Mouse (Mus musculus) granulocyte monocyte progenitor cell, adult 5-6 weeks (primary cell): ENCODE measurements around the gene Cux2. TPM values are rescaled to one million over a fixed set of nuclear protein-coding genes. Genes with fewer than 3 reads are reported as not detected.

Source experiments
- ATAC-seq: replicated peaks from 2 replicates; pipeline ENCODE4 v1.8.0; 2016; ENCODE audit warnings: mild to moderate bottlenecking, moderate TSS enrichment, inconsistent platforms; ENCODE audit not compliant: poor library complexity, severe bottlenecking
- total RNA-seq, 2 experiments: library from RNA; stranded (forward) in 1 of 2; stranded (reverse) in 1 of 2; fragments of 200-712, 200-1000 nt in 1 of 2; fragments of >200 nt in 1 of 2; fragmentation: Nextera tagmentation in 1 of 2; gene quantifications; 2 replicates each; pipeline ENCODE4 v1.2.3; 2014 to 2017

Gene Cux2
- total RNA-seq, 2 experiments from 2014 or later: 1.9 TPM; not detected in 1

GRCm38 (mm10) chr5:122060767-122061333 is 10.9 kb upstream of the Cux2 start:
- peak; percentile 15; the same call in 1 of the 2 replicates for ATAC-seq

- peak; percentile 49; the same call in 1 of the 2 replicates for ATAC-seq
Observed at GRCm38 (mm10) chr5:122059060-122060017, 9.4 kb upstream of the Cux2 start.

- ATAC-seq: no peak
Observed at GRCm38 (mm10) chr5:122057622-122058021, 7.7 kb upstream of the Cux2 start.

GRCm38 (mm10) chr5:122056557-122056956 is 6.7 kb upstream of the Cux2 start:
- no peak for ATAC-seq

DNA sequence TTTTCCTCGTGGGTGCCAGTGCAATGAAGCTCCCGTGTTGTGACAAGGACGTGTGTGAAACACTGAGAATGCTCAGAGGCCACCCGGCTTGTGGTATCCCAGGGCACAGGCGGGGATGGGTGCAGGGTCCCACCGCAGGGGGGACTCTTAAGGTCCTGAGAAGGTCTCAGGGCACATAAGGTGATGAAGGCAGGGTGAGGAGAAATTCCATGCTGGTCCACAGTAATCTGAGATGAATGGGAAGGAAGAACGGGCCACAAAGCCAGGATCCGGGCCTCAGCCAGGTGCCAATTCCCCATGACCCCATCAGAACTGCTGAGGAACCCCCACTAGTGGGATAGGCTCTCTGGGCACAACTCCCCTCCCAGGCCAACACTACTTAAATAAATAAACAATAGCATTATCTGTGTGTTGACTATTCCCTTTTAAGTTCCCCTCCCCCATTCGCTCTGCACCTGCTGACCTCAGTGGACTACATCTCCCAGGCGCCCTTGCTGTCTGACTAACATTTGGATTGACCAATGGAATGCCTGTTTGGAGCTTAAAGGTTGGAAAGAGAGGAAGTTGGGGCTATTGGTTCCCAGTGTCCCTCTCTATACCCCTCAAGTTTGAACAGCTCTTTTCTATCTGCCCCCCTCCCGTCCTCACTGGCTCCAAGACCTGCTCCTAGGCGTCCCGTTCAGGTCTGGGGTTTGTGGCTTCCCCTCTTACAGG is 4.4 kb upstream of the Cux2 start:
- ATAC-seq: peak; percentile 42

DNA sequence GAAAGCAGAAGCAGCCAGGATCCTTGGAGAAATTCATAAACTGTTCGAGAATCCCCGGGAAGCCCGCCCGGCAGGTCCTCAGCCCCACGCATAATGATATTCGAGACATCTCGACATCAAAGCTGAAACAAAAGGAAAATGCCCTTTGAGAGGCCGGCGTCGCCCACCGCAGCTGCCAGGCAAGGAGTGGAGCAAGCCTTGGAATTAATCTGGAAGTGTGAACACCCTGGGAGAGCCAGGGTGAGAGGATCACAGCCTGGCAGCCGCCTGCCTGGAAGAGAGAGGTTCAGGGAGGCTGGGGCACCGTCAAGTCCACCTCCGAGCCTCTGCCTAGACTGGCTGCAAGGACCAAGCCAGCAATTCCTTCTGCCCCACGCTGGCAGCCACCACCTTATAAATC is 3.7 kb upstream of the Cux2 start:
- ATAC-seq: no peak

DNA sequence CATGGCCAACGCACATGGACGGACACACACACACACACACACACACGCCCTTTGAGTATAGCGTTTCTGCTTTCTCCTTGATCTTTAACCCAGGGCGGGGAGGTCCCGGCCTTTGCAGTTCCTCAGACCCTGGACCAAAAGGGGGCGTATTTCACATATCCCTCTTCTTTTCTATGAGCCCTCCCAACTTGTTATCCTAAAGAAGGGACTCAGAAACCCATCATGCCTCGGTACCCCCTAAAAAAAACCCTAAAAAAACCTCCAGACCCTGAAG is 867 bp upstream of the Cux2 start:
- ATAC-seq: no peak

- ATAC-seq: no peak
Observed at GRCm38 (mm10) chr5:122049664-122050016, 262 bp downstream of the Cux2 start.

DNA sequence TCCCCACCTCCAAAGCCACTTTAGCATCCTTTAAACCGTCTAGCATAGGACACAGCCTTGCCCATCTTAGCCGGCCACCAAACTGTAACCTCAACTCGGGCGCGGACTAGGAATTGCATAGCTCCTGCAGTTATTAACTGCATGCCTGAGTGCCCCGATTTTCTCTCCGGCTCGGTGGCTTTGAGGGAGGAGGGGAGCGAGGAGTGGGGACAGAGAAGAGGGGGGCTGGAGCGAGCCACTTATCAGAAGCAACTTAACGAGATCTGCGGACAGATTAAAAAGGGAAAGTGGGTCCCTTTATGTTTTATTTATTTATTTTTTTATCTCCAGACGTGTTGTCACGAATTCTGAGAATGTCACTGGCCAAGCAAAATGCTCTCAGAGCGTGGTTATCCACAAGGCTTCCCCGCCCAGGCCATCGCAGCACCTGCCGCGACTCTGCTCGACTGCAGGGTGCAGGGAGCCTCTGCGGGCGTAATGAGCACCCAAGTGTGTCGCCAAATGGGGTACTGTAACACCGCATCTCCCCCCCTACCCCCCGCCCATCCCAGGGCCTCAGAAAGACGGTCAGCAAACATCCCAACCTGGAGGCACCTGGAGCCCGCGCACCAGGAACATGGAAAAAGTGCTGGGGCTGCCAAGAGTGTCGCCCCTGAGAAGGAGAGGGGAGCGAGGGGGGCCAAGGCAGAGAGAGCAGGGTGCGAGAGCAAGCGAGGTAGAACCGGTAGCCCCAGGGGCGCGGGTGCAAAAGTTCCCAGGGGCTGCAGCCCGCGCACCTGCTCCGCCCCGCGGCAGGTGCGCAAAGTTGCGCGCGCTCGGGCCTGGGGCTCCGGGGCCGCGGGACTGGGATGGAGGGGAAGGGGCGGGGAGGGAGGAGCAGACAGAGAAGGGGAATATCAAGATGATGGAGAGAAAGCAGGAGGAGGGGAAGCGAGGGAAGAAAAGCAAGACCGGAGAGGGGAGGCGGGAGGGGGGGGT is 927 bp downstream of the Cux2 start:
- no peak for ATAC-seq

- no peak for ATAC-seq
Observed at GRCm38 (mm10) chr5:122048252-122048651, 1.6 kb downstream of the Cux2 start.

GRCm38 (mm10) chr5:122047791-122048190 is 2.1 kb downstream of the Cux2 start:
- ATAC-seq: no peak

GRCm38 (mm10) chr5:122043567-122043966 is 6.3 kb downstream of the Cux2 start:
- no peak for ATAC-seq

DNA sequence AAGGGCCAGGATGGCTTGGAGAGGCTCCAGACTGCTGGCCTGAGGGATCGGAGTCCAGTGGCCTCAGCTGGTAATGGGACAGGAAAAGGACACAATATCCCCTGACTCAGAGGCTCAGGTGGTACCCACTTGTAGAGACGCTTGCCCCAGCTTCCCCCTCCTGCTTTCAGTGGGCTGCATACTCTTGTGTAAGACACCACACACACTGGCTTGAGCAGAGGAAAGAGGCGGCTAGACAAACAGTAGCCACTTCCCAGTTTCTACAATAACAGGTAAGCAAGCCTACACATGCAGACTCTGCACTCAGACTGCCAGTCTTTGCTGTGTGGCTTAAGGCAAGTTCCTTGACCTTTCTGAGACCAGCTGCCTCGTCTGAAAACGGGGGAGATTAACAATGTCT is 14.6 kb downstream of the Cux2 start:
- ATAC-seq: peak; percentile 98

GRCm38 (mm10) chr5:122033167-122033478 is 16.8 kb downstream of the Cux2 start:
- ATAC-seq: no peak

DNA sequence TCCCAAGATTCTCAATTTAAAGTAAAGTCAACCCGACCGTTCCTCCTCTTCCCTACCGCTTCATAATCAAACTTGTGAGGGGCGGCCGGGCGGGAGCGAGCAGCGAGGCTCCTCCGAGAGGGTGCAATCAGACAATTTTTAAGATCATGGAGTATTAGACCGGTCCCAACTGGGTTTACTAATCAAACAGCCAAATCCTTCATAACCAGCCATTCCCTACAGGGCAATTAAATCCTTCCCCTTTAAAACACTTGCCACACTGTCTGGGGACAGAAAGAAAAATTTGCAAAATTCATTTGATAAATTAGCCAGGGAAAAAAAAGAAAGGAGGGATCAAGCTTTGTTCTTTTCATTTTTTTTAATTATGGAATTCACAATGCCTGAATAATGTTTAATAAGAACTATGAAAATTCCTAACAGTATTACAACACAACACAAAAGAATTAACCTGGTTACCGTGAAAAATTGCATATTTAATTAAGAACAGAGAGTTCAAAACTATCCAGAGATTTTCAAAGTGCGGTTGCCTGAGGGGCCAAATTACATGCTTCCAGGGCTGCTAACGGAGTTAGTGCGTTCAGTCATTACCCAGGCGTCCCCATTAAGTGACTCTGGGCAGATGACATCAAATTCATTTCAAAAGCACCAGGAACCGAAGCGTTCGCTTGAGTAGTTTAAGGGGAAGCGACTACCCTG is 17.3 kb downstream of the Cux2 start:
- no peak for ATAC-seq

GRCm38 (mm10) chr5:122031146-122031545 is 18.8 kb downstream of the Cux2 start:
- no peak for ATAC-seq

DNA sequence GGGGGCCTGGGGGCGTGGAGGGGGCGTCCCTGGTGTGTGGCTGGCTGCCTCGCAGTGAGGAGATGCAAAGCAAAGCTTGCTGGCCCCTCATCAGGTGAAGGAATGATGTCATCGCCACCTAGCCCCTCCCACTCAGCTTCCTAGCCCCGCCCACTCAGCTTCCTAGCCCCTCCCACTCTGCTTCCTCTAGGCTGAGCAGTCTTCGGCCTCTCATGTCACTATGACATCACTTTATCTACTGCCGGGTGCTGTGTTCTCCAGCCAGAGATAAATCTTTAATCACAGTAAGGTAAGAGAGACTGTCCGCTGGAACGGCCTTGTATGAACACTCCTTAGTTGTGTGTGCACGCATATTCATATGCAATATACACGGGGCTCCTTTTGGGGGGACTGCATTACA is 19.3 kb downstream of the Cux2 start:
- no peak for ATAC-seq

DNA sequence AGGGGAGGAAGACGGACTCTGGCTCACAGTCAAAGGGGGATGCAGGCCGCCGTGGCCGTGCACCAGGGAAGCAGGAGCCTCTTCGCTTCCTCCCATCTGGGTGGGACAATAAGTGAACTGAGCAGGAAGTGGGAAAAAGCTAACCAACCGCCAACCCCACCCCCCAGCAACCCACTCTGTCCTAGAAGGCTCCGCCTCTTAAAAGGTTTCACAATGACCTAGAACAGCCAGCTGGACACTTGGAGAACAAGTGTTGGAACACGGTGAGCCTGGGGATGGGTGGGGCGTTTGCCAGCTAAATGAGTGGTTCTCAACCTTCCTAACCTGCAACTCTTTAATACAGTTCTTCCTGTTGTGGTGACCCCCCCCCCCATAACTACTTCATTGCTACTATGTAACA is 23.1 kb downstream of the Cux2 start:
- no peak for ATAC-seq

DNA sequence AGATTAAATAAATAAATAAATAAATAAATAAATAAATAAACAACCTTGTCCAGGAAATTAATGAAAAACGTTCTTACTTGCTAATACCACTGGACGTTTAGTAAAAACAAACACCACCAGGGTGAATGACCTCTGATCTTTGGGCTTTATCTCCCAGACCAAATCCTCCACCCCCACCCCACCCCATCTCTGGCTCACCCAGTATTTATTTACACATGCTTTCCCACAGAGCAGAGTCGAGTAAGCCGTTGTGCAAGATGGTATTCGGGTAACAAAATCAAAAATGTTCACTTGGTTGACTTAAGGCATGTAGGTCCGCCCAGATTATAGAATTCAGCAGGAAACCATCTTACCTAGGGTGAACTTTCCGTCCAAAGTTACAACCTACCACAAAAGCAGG is 23.6 kb downstream of the Cux2 start:
- ATAC-seq: no peak

DNA sequence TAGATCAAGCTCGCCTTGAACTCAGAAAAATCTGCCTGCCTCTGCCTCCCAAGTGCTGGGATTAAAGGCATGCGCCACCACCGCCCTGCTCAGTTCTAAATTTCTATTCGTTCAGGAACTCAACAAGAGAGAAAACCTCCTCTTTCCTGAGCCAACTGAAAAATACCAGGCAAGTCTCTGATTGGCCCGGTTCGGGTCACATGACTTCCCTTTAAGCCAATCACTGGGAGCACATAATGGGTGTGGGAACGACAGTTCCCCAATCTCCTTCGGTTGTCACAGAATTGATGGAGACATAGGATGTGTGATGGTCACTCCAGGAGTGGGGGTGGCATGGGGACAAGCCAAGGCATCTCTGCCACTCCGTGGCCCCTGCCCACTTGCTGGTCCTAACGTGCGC is 24.8 kb downstream of the Cux2 start:
- no peak for ATAC-seq
